Mouse (Mus musculus): ENCODE data around the gene Scfd1.
A peak's percentile ranks its signal among the peaks of the same experiment; 100 is the strongest.

The Scfd1 gene

GRCm38 (mm10) chr12:51377003-51377887 is at the start of gene Scfd1:
Gene Scfd1, plus strand, starts transcription at chr12:51377510.
- DNase-seq (ENCODE audit: low read depth): peak; percentile 92

DNA sequence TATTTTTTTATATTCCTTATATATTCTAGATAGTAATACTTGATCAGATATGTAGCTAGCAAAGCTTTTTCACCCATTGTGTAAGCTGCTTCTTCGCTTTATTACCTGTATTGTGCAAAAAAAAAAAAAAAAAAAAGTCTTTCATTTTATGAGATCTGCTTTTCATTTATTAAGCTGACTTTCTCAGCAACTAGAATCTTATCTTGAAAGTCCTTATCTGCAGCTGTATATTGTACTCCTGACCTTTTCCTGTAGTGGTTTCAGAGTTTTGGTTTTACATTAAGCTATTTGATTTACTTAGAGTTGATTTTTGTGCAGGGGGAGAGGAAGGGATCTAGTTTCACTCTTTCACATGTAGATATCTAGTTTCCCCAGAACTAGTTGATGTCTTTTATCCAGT is 40.3 kb upstream of the Scfd1 start:
- no peak for DNase-seq (ENCODE audit: low read depth)

DNA sequence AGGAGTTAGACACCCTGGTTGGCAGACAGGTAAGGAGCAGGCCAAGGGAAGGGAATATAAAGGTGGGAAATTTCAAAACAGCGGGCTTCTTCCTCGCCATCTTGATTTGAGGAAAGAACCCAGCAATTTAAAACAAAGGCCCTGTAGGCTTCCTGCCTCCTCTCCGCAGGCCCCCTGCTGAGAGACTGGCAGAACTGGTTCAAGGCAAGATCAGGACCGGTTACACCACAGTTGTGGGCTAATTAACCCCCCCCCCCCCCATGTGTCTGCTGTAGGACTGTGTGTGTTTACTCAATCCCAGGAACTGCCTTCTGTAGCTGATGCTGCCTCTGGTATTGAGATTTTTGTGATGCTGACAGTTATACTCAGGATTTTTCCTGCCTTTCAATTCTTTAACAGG is 31.2 kb upstream of the Scfd1 start:
- DNase-seq (ENCODE audit: low read depth): no peak

DNA sequence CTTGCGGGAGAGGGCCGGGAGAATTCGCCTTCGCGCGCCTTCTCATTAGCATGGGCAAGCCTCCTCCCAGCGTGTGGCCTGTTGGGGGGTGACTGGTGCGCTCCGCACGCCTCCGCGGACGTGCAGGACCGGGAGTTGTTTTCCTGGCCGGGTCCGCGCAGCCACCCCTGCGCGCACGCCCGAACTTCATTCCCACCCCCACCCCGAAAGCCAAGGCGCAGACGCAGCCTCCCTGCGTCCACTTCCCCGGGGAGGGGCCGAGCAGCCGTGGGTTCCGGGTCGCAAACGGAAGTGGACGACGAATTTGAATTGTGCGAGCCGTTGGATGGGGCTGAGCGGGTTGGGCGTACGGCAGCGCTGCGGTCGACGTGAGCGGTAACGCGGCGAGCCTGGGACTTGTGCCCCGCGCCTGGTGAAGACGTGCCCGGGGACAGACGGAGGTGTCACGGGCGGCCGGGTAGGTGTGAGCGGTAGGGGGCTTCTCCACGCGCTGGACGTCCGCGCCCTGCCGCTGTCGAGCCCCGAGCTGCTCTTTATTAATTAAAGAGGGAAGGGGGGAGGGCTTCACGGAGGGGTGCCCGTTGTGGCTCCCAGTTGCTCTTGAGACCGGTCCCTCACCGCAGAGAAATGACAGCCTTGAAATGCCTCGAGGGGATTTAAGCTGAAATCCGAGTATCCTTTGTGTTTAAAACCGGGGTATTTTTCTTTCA is 29.2 kb upstream of the Scfd1 start, which contains the start of gene G2e3:
Gene G2e3 (plus strand): TSS at position 74 of the 710 bp plus-strand sequence.
- DNase-seq (ENCODE audit: low read depth): peak; percentile 81

GRCm38 (mm10) chr12:51348698-51348998 is 28.7 kb upstream of the Scfd1 start:
- DNase-seq (ENCODE audit: low read depth): no peak

- DNase-seq (ENCODE audit: low read depth): no peak
These were observed 22.0 kb upstream of the Scfd1 start for GRCm38 (mm10) chr12:51355296-51355695.

DNA sequence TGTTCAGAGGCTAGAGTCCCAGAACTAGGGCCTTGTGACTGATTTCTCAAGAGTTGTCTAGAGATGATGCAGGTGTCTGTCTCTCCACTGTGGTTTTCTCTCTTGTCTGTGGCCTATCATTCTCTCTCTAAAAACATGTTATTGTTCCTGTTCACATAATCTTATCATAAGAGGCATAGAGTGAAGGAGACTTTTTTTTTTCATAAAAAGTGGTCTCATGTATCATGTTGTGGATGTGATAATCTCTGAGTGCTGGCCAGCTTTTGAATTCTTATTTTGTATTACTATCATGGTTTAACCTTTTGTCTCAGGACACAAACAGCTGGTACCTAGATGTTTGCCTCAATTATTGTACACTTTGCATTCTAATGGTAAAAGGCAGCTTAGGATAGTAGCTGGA is 16.0 kb upstream of the Scfd1 start:
- DNase-seq (ENCODE audit: low read depth): no peak

DNA sequence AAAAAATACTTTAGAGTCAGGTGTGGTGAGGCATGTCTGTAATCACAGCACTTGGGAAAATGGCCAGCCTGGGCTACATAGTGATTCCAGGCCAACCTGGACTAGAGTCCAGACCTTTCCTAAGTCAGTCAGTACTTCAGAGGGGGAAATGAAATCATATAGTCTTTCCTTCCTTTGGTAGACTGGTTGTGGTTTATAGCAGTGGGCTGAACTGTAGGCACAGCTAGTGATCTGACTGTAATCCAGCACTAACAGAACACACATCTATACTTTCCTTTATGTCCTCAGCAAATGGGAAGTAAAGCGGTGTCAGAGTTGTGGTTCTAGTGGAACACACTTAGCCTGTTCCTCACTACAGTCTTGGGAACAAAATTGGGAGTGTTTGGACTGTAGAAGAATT is 14.4 kb upstream of the Scfd1 start:
- no peak for DNase-seq (ENCODE audit: low read depth)

GRCm38 (mm10) chr12:51368504-51368903 is 8.8 kb upstream of the Scfd1 start:
- no peak for DNase-seq (ENCODE audit: low read depth)

- DNase-seq (ENCODE audit: low read depth): no peak
These were observed 529 bp downstream of the Scfd1 start for GRCm38 (mm10) chr12:51377888-51378190.

DNA sequence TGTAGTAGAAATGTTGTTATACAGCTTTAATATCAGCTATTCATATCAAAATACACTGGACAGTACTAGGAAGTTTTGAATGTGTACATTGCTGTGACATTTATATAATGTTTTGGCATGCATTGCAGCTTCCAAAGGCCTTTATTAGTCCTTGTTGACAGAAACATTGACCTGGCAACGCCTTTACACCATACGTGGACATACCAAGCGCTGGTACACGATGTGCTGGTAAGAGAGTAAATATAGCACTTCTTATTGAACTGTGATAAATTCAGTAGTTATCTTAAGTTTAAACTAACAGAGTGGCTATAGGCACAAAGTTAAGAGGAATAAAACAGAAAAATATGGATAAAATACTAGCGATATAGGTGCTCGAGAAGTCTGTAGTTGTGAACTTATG is 22.6 kb downstream of the Scfd1 start:
- DNase-seq (ENCODE audit: low read depth): no peak

GRCm38 (mm10) chr12:51402060-51402698 is 24.9 kb downstream of the Scfd1 start:
- peak; percentile 19 for DNase-seq (ENCODE audit: low read depth)

- no peak for DNase-seq (ENCODE audit: low read depth)
These were observed 26.8 kb downstream of the Scfd1 start for GRCm38 (mm10) chr12:51403987-51404586.

DNA sequence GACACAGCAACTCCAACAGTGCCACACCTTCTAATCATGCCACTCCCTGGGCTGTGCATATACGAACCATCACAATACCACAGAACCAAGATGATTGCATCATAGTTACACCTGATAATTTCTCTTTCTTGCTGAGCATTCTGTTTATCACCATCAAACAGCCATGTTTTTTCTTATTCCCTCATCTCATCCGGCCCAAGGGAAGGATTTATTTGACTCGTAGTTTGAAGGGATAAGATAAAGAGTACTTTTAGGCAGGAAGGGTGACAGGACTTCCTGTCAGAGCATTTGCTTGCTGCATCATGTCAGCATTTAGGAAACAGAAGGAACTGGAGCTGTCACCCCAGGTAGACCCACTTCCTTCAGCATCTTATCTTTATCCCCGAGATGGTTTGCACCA is 34.1 kb downstream of the Scfd1 start:
- DNase-seq (ENCODE audit: low read depth): no peak

GRCm38 (mm10) chr12:51437541-51437940 is 60.2 kb downstream of the Scfd1 start:
- no peak for DNase-seq (ENCODE audit: low read depth)

DNA sequence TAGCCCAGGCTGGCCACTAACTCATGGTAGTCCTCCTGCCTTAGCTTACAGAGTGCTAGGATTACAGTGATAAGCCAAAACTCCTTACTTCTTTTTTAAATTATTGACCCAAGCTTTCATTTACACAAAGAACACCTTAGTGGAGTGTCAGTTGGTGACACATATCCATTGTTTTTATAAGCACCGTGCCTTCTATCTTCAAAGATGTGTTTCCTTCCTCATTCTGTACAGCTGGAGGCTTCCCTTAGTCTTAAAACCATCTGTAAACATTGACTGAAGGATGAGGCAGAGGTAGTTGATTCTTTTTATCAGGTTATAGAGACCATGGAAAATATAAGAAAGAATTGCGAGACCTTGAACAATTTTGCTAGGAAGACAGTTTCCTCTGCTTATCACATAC is 61.0 kb downstream of the Scfd1 start:
- DNase-seq (ENCODE audit: low read depth): no peak

GRCm38 (mm10) chr12:51449303-51449702 is 72.0 kb downstream of the Scfd1 start:
- no peak for DNase-seq (ENCODE audit: low read depth)

DNA sequence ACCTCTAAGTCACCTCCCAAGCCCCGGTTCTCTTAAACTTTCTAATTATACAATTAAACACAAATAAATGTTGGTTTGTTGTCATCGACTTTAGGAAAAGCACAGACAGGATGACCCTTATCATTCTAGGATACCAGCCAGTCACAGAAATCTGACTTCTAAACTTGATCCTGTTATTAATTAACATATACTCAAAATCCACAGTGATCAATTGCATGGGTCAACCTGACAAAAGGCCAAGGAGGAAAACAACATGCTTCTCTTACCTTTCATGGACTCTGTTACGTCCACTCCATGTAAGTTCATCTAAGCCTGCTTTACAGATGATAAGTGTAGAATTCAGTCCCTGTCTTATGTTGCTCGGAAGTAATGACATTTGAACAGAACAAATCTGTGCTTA is 93.6 kb downstream of the Scfd1 start:
- DNase-seq (ENCODE audit: low read depth): no peak

DNA sequence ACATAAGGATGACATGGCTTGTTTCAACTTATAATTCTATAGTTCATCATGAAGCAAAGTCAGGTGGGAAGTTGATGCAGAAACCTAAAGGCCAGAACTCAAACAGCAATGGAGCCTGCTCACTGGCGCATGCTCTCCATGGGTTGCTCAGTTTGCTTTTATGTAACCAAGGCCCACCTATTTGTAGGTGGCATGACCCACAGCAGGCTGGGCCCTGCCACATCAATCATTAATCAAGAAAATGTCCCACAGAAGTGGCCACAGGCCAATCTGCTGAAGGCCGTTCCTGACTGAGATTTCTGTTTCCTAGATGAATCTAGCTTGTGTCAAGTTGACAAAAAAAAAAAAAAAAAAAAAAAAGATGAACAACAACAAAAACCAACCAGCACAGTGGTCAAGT is 103.9 kb downstream of the Scfd1 start:
- no peak for DNase-seq (ENCODE audit: low read depth)

GRCm38 (mm10) chr12:51492040-51492439 is 114.7 kb downstream of the Scfd1 start:
- no peak for DNase-seq (ENCODE audit: low read depth)

DNA sequence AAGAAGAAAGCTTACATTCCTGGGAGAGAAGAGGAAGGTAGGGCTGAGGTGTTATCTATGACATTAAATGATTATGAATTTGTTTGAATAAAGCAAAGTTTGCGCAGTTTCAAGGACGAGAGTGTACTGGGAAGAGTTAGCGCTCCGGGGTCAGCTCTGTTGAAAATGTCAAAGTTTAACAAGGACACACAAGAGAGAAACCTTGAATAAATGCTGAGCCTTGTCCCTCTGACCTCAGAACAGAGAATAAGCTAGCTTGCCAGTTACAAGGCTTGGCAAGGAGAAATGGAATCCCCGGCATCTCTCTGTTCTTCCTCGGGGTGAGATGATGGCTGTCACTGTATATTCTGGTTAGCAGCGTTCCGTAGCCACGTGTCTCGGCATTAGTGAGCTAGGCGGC is 116.2 kb downstream of the Scfd1 start:
- no peak for DNase-seq (ENCODE audit: low read depth)

- DNase-seq (ENCODE audit: low read depth): no peak
These were observed 117.3 kb downstream of the Scfd1 start for GRCm38 (mm10) chr12:51494641-51495040.

Measured in fibroblast of lung, adult 2 months (primary cell).